Mouse (Mus musculus): ENCODE measurements at regions not wholly inside any gene's neighbourhood (a gene's known extent, or its start where the extent isn't known, plus 50 kb on each side); places are given as distances from the start of the nearest gene placed in this dataset.
A peak's percentile ranks its signal among the peaks of the same experiment; 100 is the strongest.

GRCm38 (mm10) chr1:113703462-113703861, 1838.7 kb upstream of the Dsel start:
- no peak for TF ChIP-seq POLR2A (IDR thresholded peaks at IDR 0.05; ENCODE audit: borderline replicate concordance, extremely low read depth, insufficient read depth, insufficient read length, poor library complexity, severe bottlenecking)
- no peak for TF ChIP-seq CTCF (IDR thresholded peaks at IDR 0.05; ENCODE audit: borderline replicate concordance, extremely low read depth, insufficient read depth, insufficient read length)
- DNase-seq (ENCODE audit: low read depth), result peak; percentile 12

- peak; percentile 46 for DNase-seq (ENCODE audit: low read depth)
- no peak for TF ChIP-seq POLR2A (IDR thresholded peaks at IDR 0.05; ENCODE audit: borderline replicate concordance, extremely low read depth, insufficient read depth, insufficient read length, poor library complexity, severe bottlenecking)
- no peak for TF ChIP-seq CTCF (IDR thresholded peaks at IDR 0.05; ENCODE audit: borderline replicate concordance, extremely low read depth, insufficient read depth, insufficient read length)
Measured at GRCm38 (mm10) chr1:113688614-113689013, 1823.9 kb upstream of the Dsel start.

DNA sequence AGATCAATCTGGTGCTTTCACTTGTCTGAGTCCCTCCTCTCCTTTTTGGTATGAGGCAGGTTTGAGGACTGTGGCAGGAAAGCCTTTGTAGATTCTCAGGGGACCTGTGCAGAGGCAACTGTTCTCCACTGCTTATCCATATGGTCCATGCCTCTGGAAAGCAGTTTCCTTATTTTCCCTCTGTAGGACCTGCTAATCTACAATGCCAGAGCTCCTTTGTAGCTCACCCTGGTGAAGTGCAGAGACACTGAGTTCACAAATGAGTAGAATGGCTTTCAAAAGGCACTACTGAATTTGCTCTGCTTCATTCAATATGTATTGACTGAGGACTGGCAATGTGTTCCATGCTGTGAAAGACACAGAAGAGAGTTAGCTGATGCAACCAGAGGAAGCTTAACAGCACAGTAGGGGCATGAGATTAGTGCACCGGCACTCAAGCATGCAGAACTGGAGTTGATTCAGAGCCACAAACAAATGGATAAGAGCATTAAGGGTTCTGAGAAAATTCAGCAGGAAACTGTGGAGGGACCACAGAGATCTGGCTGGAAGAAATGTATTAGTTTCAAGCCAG, 1811.7 kb upstream of the Dsel start:
- no peak for TF ChIP-seq CTCF (IDR thresholded peaks at IDR 0.05; ENCODE audit: borderline replicate concordance, extremely low read depth, insufficient read depth, insufficient read length)
- no peak for TF ChIP-seq POLR2A (IDR thresholded peaks at IDR 0.05; ENCODE audit: borderline replicate concordance, extremely low read depth, insufficient read depth, insufficient read length, poor library complexity, severe bottlenecking)

GRCm38 (mm10) chr1:113630898-113631297, 1766.2 kb upstream of the Dsel start:
- no peak for DNase-seq (ENCODE audit: low read depth)
- no peak for TF ChIP-seq POLR2A (IDR thresholded peaks at IDR 0.05; ENCODE audit: borderline replicate concordance, extremely low read depth, insufficient read depth, insufficient read length, poor library complexity, severe bottlenecking)
- no peak for TF ChIP-seq CTCF (IDR thresholded peaks at IDR 0.05; ENCODE audit: borderline replicate concordance, extremely low read depth, insufficient read depth, insufficient read length)

More for the DNA sequence above, 1811.7 kb upstream of the Dsel start:
- peak; percentile 67 for DNase-seq (ENCODE audit: low read depth)

Measured in brain, embryonic 14.5 days (tissue).